Mouse (Mus musculus) hindbrain, postnatal 0 days (tissue): ENCODE results near the gene Qrich1. TPM values are rescaled to one million over a fixed set of nuclear protein-coding genes. Genes with fewer than 3 reads are reported as not detected.
A peak's percentile ranks its signal among the peaks of the same experiment; 100 is the strongest.

ENCODE experiments used
- ATAC-seq: fragments of 200-750 bp; cut with Nextera tagmentation; 2 replicates; pipeline ENCODE4 v1.8.0; 2017; ENCODE audit warnings: mild to moderate bottlenecking, moderate TSS enrichment, moderate library complexity
- DNase-seq: peaks from one replicate; pipeline ENCODE4 v3.0.0-alpha.2; 2015; ENCODE audit warnings: low spot score
- H3K27ac ChIP-seq: fragments of 300-500 bp; sonication (generic); 2 replicates; pipeline ENCODE4 v1.5.1; 2014; ENCODE audit warnings: mild to moderate bottlenecking
- H3K27me3 ChIP-seq: fragments of 300-500 bp; sonication (generic); 2 replicates; pipeline ENCODE4 v1.6.1; 2014; ENCODE audit warnings: low read length, mixed read lengths; ENCODE audit not compliant: insufficient read depth
- H3K36me3 ChIP-seq: fragments of 300-500 bp; sonication (generic); 2 replicates; pipeline ENCODE4 v1.6.1; 2014; ENCODE audit warnings: low read length, mixed read lengths; ENCODE audit not compliant: insufficient read depth
- H3K4me1 ChIP-seq: fragments of 300-500 bp; sonication (generic); 2 replicates; pipeline ENCODE4 v1.6.1; 2014; ENCODE audit warnings: antibody characterized with exemption, low read length, mixed read lengths; ENCODE audit not compliant: insufficient read depth
- H3K4me2 ChIP-seq: fragments of 300-500 bp; sonication (generic); 2 replicates; pipeline ENCODE4 v1.6.1; 2014; ENCODE audit warnings: low read depth, mild to moderate bottlenecking, low read length, moderate library complexity, mixed read lengths
- H3K4me3 ChIP-seq: fragments of 300-500 bp; sonication (generic); 2 replicates; pipeline ENCODE4 v1.5.1; 2014; ENCODE audit warnings: low read length
- H3K9ac ChIP-seq: fragments of 300-500 bp; sonication (generic); replicated peaks from 2 replicates; pipeline ENCODE4 v1.6.1; 2014; ENCODE audit warnings: mild to moderate bottlenecking, low read length, moderate library complexity, mixed read lengths
- H3K9me3 ChIP-seq: fragments of 300-500 bp; sonication (generic); 2 replicates; pipeline ENCODE4 v1.6.1; 2016; ENCODE audit warnings: low read length, mixed read lengths
- CTCF ChIP-seq: IDR thresholded peaks from 2 replicates; pipeline ENCODE4 v1.5.1; 2016; ENCODE audit warnings: antibody characterized with exemption, control low read depth, low read depth
- WGBS: fragments of 180-500 bp; shearing (Covaris S2); extraction: QIAGEN DNeasy Blood & Tissue Kit; methylation state at CpG from one replicate; pipeline ENCODE4 v1.1.7; 2014; 5-methylcytosine and 5-hydroxymethylcytosine counted together
- polyA plus RNA-seq: library from polyadenylated mRNA; unstranded; fragments of >200 nt; fragmentation: Nextera tagmentation; extraction: Ambion mirVana; gene quantifications from 2 replicates; pipeline ENCODE4 v1.2.1, GENCODE M21; 2015
- total RNA-seq: library from RNA; depleted of rRNA; stranded (reverse); fragments of >200 nt; gene quantifications from 2 replicates; pipeline ENCODE4 v1.2.3, GENCODE M21; 2014

The Qrich1 gene
- total and polyA plus RNA-seq, 2 experiments from 2014 or later: 98.7 to 226 TPM

DNA sequence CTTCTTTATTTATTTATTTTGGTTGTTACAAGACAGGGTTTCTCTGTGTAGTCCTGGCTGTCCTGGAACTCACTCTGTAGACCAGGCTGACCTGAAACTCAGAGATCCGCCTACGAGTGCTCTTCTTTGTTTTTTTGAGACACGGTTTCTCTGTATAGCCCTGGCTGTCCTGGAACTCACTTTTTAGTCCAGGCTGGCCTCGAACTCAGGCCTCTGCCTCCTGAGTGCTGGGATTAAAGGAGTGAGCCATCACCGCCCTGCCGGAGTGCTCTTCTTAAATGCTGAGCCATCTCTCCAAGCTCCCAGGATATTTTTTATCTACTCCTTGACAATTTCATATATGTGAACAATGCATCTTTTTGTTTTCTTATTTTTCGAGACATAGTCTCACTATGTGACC, 9.7 kb upstream of the Qrich1 start:
- DNase-seq (no peak), ATAC-seq (no peak)
- no peak for TF ChIP-seq CTCF
- no peaks in the 10 kb centered on the region for H3K9me3 ChIP-seq
- H3K4me3 ChIP-seq: peak overlapping the region; percentile 71; the same call in 1 of the 2 replicates
- H3K27me3 ChIP-seq: no peaks in the 10 kb centered on the region
- no peak overlapping the region for H3K9ac ChIP-seq
- peak overlapping the region; percentile 87 for H3K4me2 ChIP-seq
- peaks cover 22% of the 10 kb centered on the region; the same call in 1 of the 2 replicates for H3K36me3 ChIP-seq
- 85% methylated on average over 7 of the region's 7 CpGs for WGBS
- H3K27ac ChIP-seq: 0 out of 2 replicates have a peak overlapping the region, but pooled peaks have one; percentile 68
- H3K4me1 ChIP-seq: peaks cover 11% of the 10 kb centered on the region; the same call in 1 of the 2 replicates

DNA sequence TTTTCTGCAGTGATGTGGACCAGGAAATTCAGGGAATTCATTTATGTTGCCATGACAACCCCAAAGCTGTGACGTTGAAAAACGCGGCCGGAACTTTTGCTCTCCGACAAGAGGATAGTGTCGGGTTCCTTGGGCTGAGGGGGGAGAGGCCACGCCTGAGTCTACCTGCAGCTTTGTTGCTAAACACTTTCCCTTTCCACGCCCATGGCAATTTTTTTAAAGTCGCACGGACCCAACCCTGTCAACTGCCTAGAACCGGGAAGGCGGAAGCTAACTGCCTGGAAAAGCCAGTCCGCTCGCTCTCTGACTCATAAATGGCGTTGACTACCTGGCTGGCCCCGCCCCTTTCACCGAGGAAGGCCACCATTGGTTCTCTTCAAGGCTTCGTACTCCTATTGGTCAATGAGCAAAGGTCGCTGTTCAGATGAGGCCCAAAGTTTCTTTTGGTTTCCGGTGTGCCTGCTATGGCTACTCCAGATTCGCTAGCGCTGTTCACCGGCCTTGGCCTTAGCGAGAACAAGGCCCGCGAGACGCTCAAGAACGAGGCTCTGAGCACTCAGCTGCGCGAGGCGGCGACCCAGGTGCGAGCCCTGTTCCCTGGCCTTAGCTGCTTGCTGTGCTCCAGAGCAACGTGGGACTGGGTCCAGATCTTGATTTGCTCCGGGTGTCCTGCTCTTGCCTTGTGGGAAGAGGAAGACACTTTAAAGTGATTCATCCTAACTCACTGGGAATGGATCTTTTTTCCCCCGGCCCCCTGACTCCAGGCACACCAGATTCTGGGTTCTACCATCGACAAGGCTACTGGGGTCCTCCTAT, 8.8 kb upstream of the Qrich1 start, which contains the start of gene Qars:
Gene Qars, plus strand, starts transcription at position 88 of the 816 bp plus-strand sequence.
- no peak for TF ChIP-seq CTCF
- Histone ChIP-seq H3K27ac (peak within 1 kb of the TSS; percentile 68), H3K4me2 (peak within 1 kb of the TSS; percentile 87), H3K27me3 (no peaks in the 10 kb centered on the region), H3K4me1 (peaks cover 11% of the 10 kb centered on the region; the same call in 1 of the 2 replicates), H3K4me3 (peak within 1 kb of the TSS; percentile 71), H3K36me3 (peaks cover 32% of the 10 kb centered on the region; the same call in 1 of the 2 replicates), H3K9me3 (no peaks in the 10 kb centered on the region), H3K9ac (peak within 1 kb of the TSS; percentile 67)
- ATAC-seq: peak; percentile 98
- WGBS: under 1% methylated on average over 37 of the region's 37 CpGs
- DNase-seq: peak; percentile 97

DNA sequence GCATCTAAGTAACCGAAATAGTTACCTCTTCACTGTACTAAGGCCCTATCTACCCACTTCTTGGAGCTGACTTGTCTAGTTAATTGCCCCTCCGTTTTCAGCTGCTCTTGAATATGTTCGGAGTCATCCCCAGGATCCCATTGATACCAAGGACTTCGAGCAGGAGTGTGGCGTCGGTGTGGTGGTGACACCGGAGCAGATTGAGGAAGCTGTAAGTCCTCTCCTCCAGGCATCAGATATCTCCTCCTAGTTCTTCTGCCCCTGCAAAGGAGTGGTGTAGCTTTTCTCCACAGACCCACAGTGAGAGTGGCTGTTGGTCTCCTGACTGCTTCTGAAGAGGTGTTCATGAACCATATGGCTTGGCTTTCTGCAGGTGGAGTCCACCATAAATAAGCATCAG, 7.8 kb upstream of the Qrich1 start:
- no peaks in the 10 kb centered on the region for H3K9me3 ChIP-seq
- H3K27me3 ChIP-seq: no peaks in the 10 kb centered on the region
- peak overlapping the region; percentile 67; the same call in 1 of the 2 replicates for H3K9ac ChIP-seq
- DNase-seq (no peak), ATAC-seq (no peak)
- H3K4me1 ChIP-seq: peaks cover 11% of the 10 kb centered on the region; the same call in 1 of the 2 replicates
- H3K4me3 ChIP-seq: peak overlapping the region; percentile 71
- TF ChIP-seq CTCF: no peak
- WGBS: 89% methylated on average over 7 of the region's 7 CpGs
- no peak overlapping the region for H3K27ac ChIP-seq
- H3K4me2 ChIP-seq: peak overlapping the region; percentile 87
- peaks cover 38% of the 10 kb centered on the region for H3K36me3 ChIP-seq

DNA sequence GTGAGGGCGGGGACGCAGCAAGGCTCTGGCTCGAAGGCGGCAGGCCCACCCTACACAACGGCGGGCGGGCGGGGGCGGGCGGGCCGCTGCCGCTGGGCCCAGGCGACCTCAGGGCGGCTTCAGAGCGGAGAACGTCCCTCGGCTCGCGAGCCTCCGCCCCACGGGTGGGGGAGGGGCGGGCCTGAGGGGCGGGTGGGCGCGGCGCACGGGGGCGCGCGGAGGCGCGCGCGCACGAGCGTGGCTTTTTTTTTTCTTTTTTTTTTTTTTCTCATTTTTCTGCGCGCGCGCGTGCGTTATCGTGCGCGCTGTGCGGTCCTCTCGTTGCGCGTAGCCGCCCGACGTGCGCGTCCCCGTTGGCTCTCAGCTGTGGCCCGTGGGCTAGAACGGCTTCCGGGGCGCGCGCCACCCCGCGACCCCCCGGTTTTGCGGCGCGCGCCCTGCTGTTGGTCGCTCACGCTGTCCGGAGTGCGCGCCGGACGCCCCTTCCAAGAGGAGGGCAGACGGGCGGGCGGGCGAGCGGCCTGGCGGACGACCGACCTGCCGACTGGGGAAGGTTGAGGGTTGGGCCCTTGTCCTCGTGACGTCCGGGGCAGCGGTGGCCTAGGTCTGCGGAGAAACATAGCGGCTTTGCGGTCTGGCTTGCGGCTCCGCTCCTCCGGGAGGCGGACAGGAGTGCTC, 786 bp downstream of the Qrich1 start:
- under 1% methylated on average over 72 of the region's 95 CpGs for WGBS
- H3K4me2 ChIP-seq: peak overlapping the region; percentile 83
- peaks cover 13% of the 10 kb centered on the region; the same call in 1 of the 2 replicates for H3K4me1 ChIP-seq
- peak overlapping the region; percentile 92 for H3K4me3 ChIP-seq
- H3K27me3 ChIP-seq: no peaks in the 10 kb centered on the region
- DNase-seq: peak; percentile 95
- peak overlapping the region; percentile 93 for H3K9ac ChIP-seq
- no peak for TF ChIP-seq CTCF
- H3K27ac ChIP-seq: peak overlapping the region; percentile 99
- H3K9me3 ChIP-seq: no peaks in the 10 kb centered on the region
- peak; percentile 83 for ATAC-seq
- peaks cover 35% of the 10 kb centered on the region for H3K36me3 ChIP-seq

DNA sequence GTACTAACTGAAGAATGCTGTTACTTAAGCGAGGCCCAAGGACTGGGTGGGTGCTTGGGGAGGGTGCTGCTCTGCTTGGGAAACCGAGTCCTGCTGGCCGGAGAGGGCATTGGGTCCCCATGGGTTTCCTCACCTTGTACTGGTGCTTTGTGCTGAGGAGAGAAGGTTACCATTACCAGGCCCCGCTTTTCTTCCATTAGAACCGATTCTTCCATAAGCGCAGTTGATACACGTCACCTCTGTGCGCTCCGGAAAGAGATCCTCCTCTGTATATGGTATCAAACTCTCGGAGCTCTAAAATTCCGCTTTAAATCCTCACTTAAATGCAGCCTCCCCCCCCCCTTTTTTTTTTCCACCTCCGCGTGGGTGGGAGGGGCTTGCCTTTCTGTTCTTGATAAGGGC, 1.3 kb downstream of the Qrich1 start:
- Histone ChIP-seq H3K9ac (peak overlapping the region; percentile 93), H3K27ac (peak overlapping the region; percentile 99), H3K4me2 (peak overlapping the region; percentile 83), H3K27me3 (no peaks in the 10 kb centered on the region), H3K9me3 (no peaks in the 10 kb centered on the region), H3K4me3 (peak overlapping the region; percentile 92), H3K36me3 (peaks cover 30% of the 10 kb centered on the region), H3K4me1 (peaks cover 13% of the 10 kb centered on the region; the same call in 1 of the 2 replicates)
- DNase-seq (peak; percentile 73), ATAC-seq (peak; percentile 11)
- 0% methylated on average over 13 of the region's 13 CpGs for WGBS
- TF ChIP-seq CTCF: no peak

DNA sequence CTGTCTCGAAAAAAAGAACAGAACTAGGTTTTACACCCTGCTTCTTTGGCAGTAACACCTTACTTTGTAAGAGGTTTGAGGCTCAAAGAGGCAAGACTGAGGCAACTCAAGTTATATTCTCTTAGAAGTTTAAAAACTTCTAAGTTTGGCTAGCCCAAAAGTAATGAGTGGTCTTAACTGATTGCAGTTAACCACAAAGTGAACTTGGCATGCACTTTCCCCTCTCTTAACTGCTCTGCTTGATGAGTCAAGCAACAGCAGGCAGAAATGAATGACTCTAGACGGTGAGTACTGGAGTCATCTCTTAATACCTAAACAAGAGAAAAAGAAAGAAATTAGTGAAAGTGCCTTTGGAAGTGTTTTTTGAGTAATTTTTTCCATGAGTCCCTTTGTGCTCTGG, 5.0 kb downstream of the Qrich1 start:
- ATAC-seq: no peak
- WGBS: 78% methylated on average over 2 of the region's 2 CpGs
- peaks cover 9% of the 10 kb centered on the region; the same call in 1 of the 2 replicates for H3K4me1 ChIP-seq

More for the DNA sequence above, 5.0 kb downstream of the Qrich1 start:
- Histone ChIP-seq H3K4me2 (no peak overlapping the region), H3K9ac (no peak overlapping the region), H3K27me3 (no peaks in the 10 kb centered on the region), H3K9me3 (no peaks in the 10 kb centered on the region), H3K27ac (no peak overlapping the region), H3K4me3 (no peak overlapping the region), H3K36me3 (no peaks in the 10 kb centered on the region)
- TF ChIP-seq CTCF: no peak
- no peak for DNase-seq
